Comparison of ENCODE assay signal across 13 mouse cellular contexts in genomic region chr7:141411667-141412066, GRCm38 (mm10).
"Had no signal": no experiment of that assay in that cellular context is flagged by ENCODE, and none has a peak within 500 bp of the region (broad histone marks: within the 10 kb centered on the region; RNA-seq: fewer than 3 reads in every experiment).

No protein-coding gene starts in this region.

- H3K27ac ChIP-seq: limb, embryonic 15.5 days; liver, embryonic 13.5 days; midbrain, embryonic 10.5 days; midbrain, embryonic 15.5 days had no signal

- ATAC-seq: midbrain, embryonic 15.5 days had no signal

- H3K36me3 ChIP-seq: midbrain, embryonic 15.5 days had no signal

- H3K4me2 ChIP-seq: limb, embryonic 15.5 days; liver, embryonic 13.5 days; midbrain, embryonic 15.5 days had no signal

- H3K9ac ChIP-seq: limb, embryonic 15.5 days; liver, embryonic 13.5 days; midbrain, embryonic 15.5 days had no signal

- H3K9me3 ChIP-seq: limb, embryonic 15.5 days; liver, embryonic 13.5 days; midbrain, embryonic 10.5 days; midbrain, embryonic 15.5 days had no signal

- H3K4me3 ChIP-seq: limb, embryonic 15.5 days; liver, embryonic 13.5 days; midbrain, embryonic 10.5 days; midbrain, embryonic 15.5 days had no signal

- DNase-seq: kidney, postnatal 25 days; layer of hippocampus, adult 9-11 months; layer of hippocampus, postnatal 36 days; liver, embryonic 13.5 days; lung, adult 18-20 months; lung, postnatal 4 days; right cerebral cortex, adult 18-20 months; right cerebral cortex, postnatal 25 days; thymus, adult 18-20 months; thymus, postnatal 14 days had no signal

- H3K27me3 ChIP-seq: limb, embryonic 15.5 days; liver, embryonic 13.5 days; midbrain, embryonic 15.5 days had no signal
